In the genomic region with DNA sequence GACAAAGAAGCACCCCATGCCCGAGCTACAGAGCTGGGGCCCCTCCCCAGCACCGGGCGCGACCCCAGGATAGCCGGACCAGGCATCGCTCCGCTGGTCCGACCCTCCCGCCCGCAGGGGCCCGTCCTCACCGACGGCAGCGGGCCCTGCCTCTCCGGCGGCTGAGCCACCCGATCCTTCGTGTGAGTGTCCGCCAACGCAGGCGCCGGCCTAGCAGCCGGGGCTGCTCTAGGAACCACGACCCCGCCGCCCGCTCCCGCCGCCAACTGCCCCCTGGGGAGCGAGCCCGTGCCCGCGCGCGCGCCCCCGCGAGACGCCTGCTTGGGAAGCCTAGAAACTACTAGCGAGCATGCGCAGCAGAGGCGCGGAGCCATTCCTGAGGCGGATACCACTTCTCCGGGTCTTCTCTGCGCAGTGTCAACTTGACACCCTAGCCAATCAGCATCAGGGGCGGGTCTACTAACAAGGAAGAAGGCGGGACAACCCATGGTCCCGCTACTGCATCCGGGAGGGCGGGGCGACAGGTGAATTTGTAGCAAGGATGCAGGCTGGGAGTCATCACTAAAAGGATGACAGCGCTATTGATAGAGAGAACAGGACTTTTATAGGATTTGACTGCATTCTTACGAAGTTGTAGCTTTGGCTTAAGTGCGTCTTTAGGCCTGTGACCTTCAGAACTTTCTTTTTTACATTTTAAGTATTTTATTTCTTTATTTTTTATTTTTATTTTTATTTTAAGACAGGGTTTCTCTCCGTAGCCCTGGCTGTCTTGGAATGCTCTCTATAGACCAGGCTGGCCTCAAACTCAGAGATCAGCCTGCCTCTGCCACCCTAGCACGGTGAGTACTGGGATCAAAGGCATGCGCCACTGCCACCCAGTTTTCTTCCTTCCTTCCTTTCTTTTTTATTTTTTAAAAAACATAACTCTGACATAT, we compare ENCODE assay signal across 8 mouse cellular contexts. TPM values are rescaled to one million over a fixed set of nuclear protein-coding genes. Genes with fewer than 3 reads are reported as not detected.
A peak's percentile ranks its signal among the peaks of the same experiment; 100 is the strongest.
DNase-seq lines count a peak whose midpoint lies in the region; ATAC-seq and TF ChIP-seq lines count a peak whose summit lies in the region.

TSS of gene Flywch1 (minus strand) at position 319 of the 935 bp plus-strand sequence.

- ATAC-seq in G1E (ENCODE audit: extremely low read depth, insufficient number of reproducible peaks, low FRiP score, poor library complexity, severe bottlenecking): peak; percentile 99
- ATAC-seq in forebrain, embryonic 16.5 days: peak; percentile 98
- ATAC-seq in lung, embryonic 14.5 days (ENCODE audit: insufficient read depth): peak; percentile 98

- peaks cover 15% of the 10 kb centered on the region for H3K36me3 ChIP-seq in G1E (replicated peaks)
- H3K36me3 ChIP-seq in forebrain, embryonic 16.5 days (ENCODE audit: control insufficient read depth, insufficient read depth): no peaks in the 10 kb centered on the region
- no peaks in the 10 kb centered on the region for H3K36me3 ChIP-seq in lung, embryonic 14.5 days (ENCODE audit: insufficient read depth)
- H3K36me3 ChIP-seq in thymus, adult 2 months (ENCODE audit: control insufficient read depth, insufficient read depth, low read length): no peaks in the 10 kb centered on the region

- H3K4me3 ChIP-seq in G1E (ENCODE audit: low read depth, low read length): peak within 1 kb of the TSS; percentile 91
- H3K4me3 ChIP-seq in forebrain, embryonic 16.5 days (replicated peaks; ENCODE audit: low read length): peak within 1 kb of the TSS; percentile 94
- H3K4me3 ChIP-seq in layer of hippocampus, adult 2 months: peak within 1 kb of the TSS; percentile 99
- peak within 1 kb of the TSS; percentile 83 for H3K4me3 ChIP-seq in lung, embryonic 14.5 days (ENCODE audit: low read depth, low read length)
- peak within 1 kb of the TSS; percentile 81 for H3K4me3 ChIP-seq in olfactory bulb, adult 2 months (ENCODE audit: insufficient read depth, low read depth, low read length)
- peak within 1 kb of the TSS; percentile 84 for H3K4me3 ChIP-seq in thymus, adult 2 months (ENCODE audit: control insufficient read depth, insufficient read depth, low read length)

- H3K9ac ChIP-seq in forebrain, embryonic 16.5 days (replicated peaks; ENCODE audit: low read depth, low read length): peak within 1 kb of the TSS; percentile 99
- peak within 1 kb of the TSS; percentile 88 for H3K9ac ChIP-seq in lung, embryonic 14.5 days

- TF ChIP-seq POLR2A in olfactory bulb, adult 2 months (IDR thresholded peaks at IDR 0.05; ENCODE audit: insufficient read depth, low read depth, low read length): peak; percentile 93
- TF ChIP-seq POLR2A in thymus, adult 2 months (IDR thresholded peaks at IDR 0.05; ENCODE audit: control insufficient read depth, extremely low read depth, insufficient read depth, low read length, poor library complexity): peak; percentile 70

- 3% methylated on average over 56 of the region's 58 CpGs for WGBS in forebrain, embryonic 16.5 days
- WGBS in lung, embryonic 14.5 days: 3% methylated on average over 56 of the region's 58 CpGs
- 3% methylated on average over 58 of the region's 58 CpGs for WGBS in olfactory bulb, adult 2 months
- WGBS in thymus, adult 2 months: 4% methylated on average over 58 of the region's 58 CpGs

- TF ChIP-seq CTCF in G1E (IDR thresholded peaks at IDR 0.05; ENCODE audit: low read depth, low read length): no peak
- no peak for TF ChIP-seq CTCF in layer of hippocampus, adult 2 months (conservative IDR thresholded peaks at IDR 0.05)
- no peak for TF ChIP-seq CTCF in lung, embryonic 14.5 days (IDR thresholded peaks at IDR 0.05; ENCODE audit: low read depth)
- no peak for TF ChIP-seq CTCF in olfactory bulb, adult 2 months (IDR thresholded peaks at IDR 0.05; ENCODE audit: insufficient read depth, low read depth, low read length)
- TF ChIP-seq CTCF in thymus, adult 2 months (IDR thresholded peaks at IDR 0.05; ENCODE audit: borderline replicate concordance, control insufficient read depth, extremely low read depth, insufficient read depth, low read length, poor library complexity): no peak

- intact Hi-C loops in heart, postnatal 36 days (cut with DNase I): loop anchor here (1.0 to 5.0 kb wide), 4 partner anchors 17 to 101 kb away; partner anchors contain the start of gene Elob

- no peaks in the 10 kb centered on the region for H3K9me3 ChIP-seq in G1E (replicated peaks)
- no peaks in the 10 kb centered on the region for H3K9me3 ChIP-seq in forebrain, embryonic 16.5 days (ENCODE audit: control insufficient read depth, low read length)
- H3K9me3 ChIP-seq in lung, embryonic 14.5 days (ENCODE audit: low read depth, low read length): no peaks in the 10 kb centered on the region

- peak within 1 kb of the TSS; percentile 88 for H3K27ac ChIP-seq in forebrain, embryonic 16.5 days (ENCODE audit: low read length)
- peak within 1 kb of the TSS; percentile 97 for H3K27ac ChIP-seq in layer of hippocampus, adult 2 months
- peak within 1 kb of the TSS; percentile 73; the same call in 1 of the 2 replicates for H3K27ac ChIP-seq in lung, embryonic 14.5 days (ENCODE audit: low read depth)
- H3K27ac ChIP-seq in olfactory bulb, adult 2 months (ENCODE audit: insufficient read depth, low read depth, low read length): peak within 1 kb of the TSS; percentile 70
- H3K27ac ChIP-seq in thymus, adult 2 months (ENCODE audit: control insufficient read depth, insufficient read depth, low read length): no peak within 1 kb of the TSS

- H3K4me2 ChIP-seq in forebrain, embryonic 16.5 days (ENCODE audit: low read length): peak within 1 kb of the TSS; percentile 82
- H3K4me2 ChIP-seq in lung, embryonic 14.5 days: peak within 1 kb of the TSS; percentile 81

- peaks cover 16% of the 10 kb centered on the region for H3K4me1 ChIP-seq in G1E (ENCODE audit: insufficient read depth, low read depth, low read length)
- peaks cover 16% of the 10 kb centered on the region for H3K4me1 ChIP-seq in forebrain, embryonic 16.5 days (replicated peaks; ENCODE audit: control insufficient read depth, insufficient read depth, low read length)
- no peaks in the 10 kb centered on the region for H3K4me1 ChIP-seq in lung, embryonic 14.5 days (ENCODE audit: insufficient read depth)
- peaks cover 8% of the 10 kb centered on the region; the same call in 1 of the 2 replicates for H3K4me1 ChIP-seq in olfactory bulb, adult 2 months (ENCODE audit: control insufficient read depth, insufficient read depth, low read length)
- peaks cover 3% of the 10 kb centered on the region; the same call in 1 of the 2 replicates for H3K4me1 ChIP-seq in thymus, adult 2 months (replicated peaks; ENCODE audit: control insufficient read depth, insufficient read depth, low read length)

- peak; percentile 93 for DNase-seq in G1E (ENCODE audit: low spot score)
- peak; percentile 99 for DNase-seq in cerebellum, adult 18-20 months
- DNase-seq in heart, postnatal 36 days: peak; percentile 97
- peak; percentile 98 to 99 for DNase-seq in layer of hippocampus, adult 2 months (ENCODE audit: low spot score in 2 of 2)
- DNase-seq in lung, embryonic 14.5 days: peak; percentile 99
- peak; percentile 99 for DNase-seq in thymus, adult 2 months

- peaks cover 12% of the 10 kb centered on the region for H3K27me3 ChIP-seq in G1E (ENCODE audit: insufficient read depth, low read length)
- H3K27me3 ChIP-seq in forebrain, embryonic 16.5 days (replicated peaks; ENCODE audit: control insufficient read depth, insufficient read depth, low read length): no peaks in the 10 kb centered on the region
- H3K27me3 ChIP-seq in lung, embryonic 14.5 days (ENCODE audit: insufficient read depth, low read length): no peaks in the 10 kb centered on the region
- no peaks in the 10 kb centered on the region for H3K27me3 ChIP-seq in thymus, adult 2 months (ENCODE audit: control insufficient read depth, insufficient read depth, low read length)

RNA-seq across cellular contexts. Expression of gene Flywch1, which starts in this region (rescaled TPM):
- total RNA-seq in G1E (2014; fragmentation: Nextera tagmentation) (11.9 and 14.1 TPM in 2 replicates), G1E (2017) (18.2 and 22.3 TPM in 2 replicates)
- 42.7 and 44.6 TPM in 2 replicates for polyA plus RNA-seq in G1E (2012)
- polyA plus RNA-seq in forebrain, embryonic 16.5 days (2015; fragmentation: Nextera tagmentation; extraction: Ambion mirVana): 151 and 156 TPM in 2 replicates
- total RNA-seq in heart, postnatal 36 days (2021): 10 to 100 TPM; 31.8 to 33.3 TPM
- 100 to 1,000 TPM; 310 to 345 TPM for total RNA-seq in layer of hippocampus, adult 2 months (2021)
- 64.9 and 73.4 TPM in 2 replicates for polyA plus RNA-seq in lung, embryonic 14.5 days (2014; fragmentation: Nextera tagmentation; extraction: Ambion mirVana)
- not detected in 2 replicates for polyA plus RNA-seq in olfactory bulb, adult 2 months (2012; ENCODE audit: insufficient read depth, insufficient read length, low replicate concordance, missing spikeins)
- 32.0 and 33.6 TPM in 2 replicates for polyA plus RNA-seq in thymus, adult 2 months (2012; rRNA removed)

Comparison
In these comparisons a context has a peak if more than half of its experiments do, and no peak if none do; other contexts are left out.
1. RNA of gene Flywch1 (total RNA-seq): 310 to 345 TPM in layer of hippocampus, adult 2 months; 31.8 to 33.3 TPM in heart, postnatal 36 days and 11.9 to 22.3 TPM in G1E; every median in the first group is over 4 times any median in the second.
2. Peak in every context shown above with its lines, with median percentiles within 50 percentile points of each other: ATAC-seq, DNase-seq and H3K4me3 ChIP-seq.